Mouse (Mus musculus): Measurements from ENCODE around the gene Itgam. TPM values are rescaled to one million over a fixed set of nuclear protein-coding genes. Genes with fewer than 3 reads are reported as not detected.

Gene Itgam
- polyA plus RNA-seq, 1 experiment from 2014 or later = 1.8 TPM

- no peak for DNase-seq
- no peak overlapping the region for H3K4me2 ChIP-seq
- no peaks in the 10 kb centered on the region for H3K27me3 ChIP-seq
Observed at GRCm38 (mm10) chr7:128057860-128058259, 4.6 kb upstream of the Itgam start.

GRCm38 (mm10) chr7:128058576-128058975 is 3.9 kb upstream of the Itgam start:
- H3K4me1 ChIP-seq (replicated peaks) = 0 out of 2 replicates have a peak, but pooled peaks cover 6% of the 10 kb centered on the region
- ATAC-seq (ENCODE audit: low read depth) (no peak), DNase-seq (no peak)
- H3K9me3 ChIP-seq (replicated peaks) = no peaks in the 10 kb centered on the region
- H3K9ac ChIP-seq = no peak overlapping the region
- no peaks in the 10 kb centered on the region for H3K27me3 ChIP-seq
- no peak overlapping the region for H3K4me3 ChIP-seq (replicated peaks)
- WGBS (ENCODE audit: insufficient replicate concordance) = 36% methylated on average over 7 of the region's 7 CpGs
- H3K27ac ChIP-seq = no peak overlapping the region
- H3K4me2 ChIP-seq = no peak overlapping the region
- H3K36me3 ChIP-seq = no peaks in the 10 kb centered on the region

More at GRCm38 (mm10) chr7:128057860-128058259, 4.6 kb upstream of the Itgam start:
- Histone ChIP-seq H3K27ac (no peak overlapping the region), H3K4me3 (replicated peaks) (no peak overlapping the region), H3K9ac (no peak overlapping the region), H3K36me3 (no peaks in the 10 kb centered on the region), H3K4me1 (replicated peaks) (0 out of 2 replicates have a peak, but pooled peaks cover 6% of the 10 kb centered on the region), H3K9me3 (replicated peaks) (no peaks in the 10 kb centered on the region)
- WGBS (ENCODE audit: insufficient replicate concordance) = 69% methylated on average over 8 of the region's 8 CpGs
- ATAC-seq (ENCODE audit: low read depth) = no peak

- H3K27ac ChIP-seq = no peak overlapping the region
- no peaks in the 10 kb centered on the region for H3K27me3 ChIP-seq
- no peak overlapping the region for H3K4me2 ChIP-seq
- no peaks in the 10 kb centered on the region for H3K9me3 ChIP-seq (replicated peaks)
- DNase-seq (no peak), ATAC-seq (ENCODE audit: low read depth) (no peak)
- no peak overlapping the region for H3K4me3 ChIP-seq (replicated peaks)
- WGBS (ENCODE audit: insufficient replicate concordance) = 29% methylated on average over 4 of the region's 4 CpGs
- 0 out of 2 replicates have a peak, but pooled peaks cover 6% of the 10 kb centered on the region for H3K4me1 ChIP-seq (replicated peaks)
- H3K36me3 ChIP-seq = no peaks in the 10 kb centered on the region
- H3K9ac ChIP-seq = no peak overlapping the region
Observed at GRCm38 (mm10) chr7:128059091-128059490, 3.3 kb upstream of the Itgam start.

- Histone ChIP-seq H3K4me1 (replicated peaks) (no peaks in the 10 kb centered on the region), H3K4me3 (replicated peaks) (no peak overlapping the region), H3K36me3 (no peaks in the 10 kb centered on the region), H3K9ac (no peak overlapping the region), H3K9me3 (replicated peaks) (no peaks in the 10 kb centered on the region), H3K27ac (peak overlapping the region; percentile 15; the same call in 1 of the 2 replicates), H3K27me3 (no peaks in the 10 kb centered on the region), H3K4me2 (no peak overlapping the region)
- WGBS (ENCODE audit: insufficient replicate concordance) = 66% methylated on average over 6 of the region's 6 CpGs
- no peak for ATAC-seq (ENCODE audit: low read depth)
- no peak for DNase-seq
Observed at GRCm38 (mm10) chr7:128063211-128063781, 856 bp downstream of the Itgam start.

GRCm38 (mm10) chr7:128065547-128065946 is 3.1 kb downstream of the Itgam start:
- no peaks in the 10 kb centered on the region for H3K4me1 ChIP-seq (replicated peaks)
- no peaks in the 10 kb centered on the region for H3K27me3 ChIP-seq
- H3K36me3 ChIP-seq = no peaks in the 10 kb centered on the region
- no peaks in the 10 kb centered on the region for H3K9me3 ChIP-seq (replicated peaks)
- 30% methylated on average over 5 of the region's 5 CpGs for WGBS (ENCODE audit: insufficient replicate concordance)
- H3K9ac ChIP-seq = no peak overlapping the region
- DNase-seq (no peak), ATAC-seq (ENCODE audit: low read depth) (no peak)
- no peak overlapping the region for H3K4me2 ChIP-seq
- no peak overlapping the region for H3K27ac ChIP-seq
- H3K4me3 ChIP-seq (replicated peaks) = no peak overlapping the region

- 30% methylated on average over 3 of the region's 3 CpGs for WGBS (ENCODE audit: insufficient replicate concordance)
- H3K4me1 ChIP-seq (replicated peaks) = no peaks in the 10 kb centered on the region
- no peak overlapping the region for H3K4me2 ChIP-seq
- DNase-seq (no peak), ATAC-seq (ENCODE audit: low read depth) (no peak)
- H3K9me3 ChIP-seq (replicated peaks) = no peaks in the 10 kb centered on the region
- H3K4me3 ChIP-seq (replicated peaks) = no peak overlapping the region
- H3K27me3 ChIP-seq = no peaks in the 10 kb centered on the region
- no peak overlapping the region for H3K9ac ChIP-seq
- H3K36me3 ChIP-seq = no peaks in the 10 kb centered on the region
- no peak overlapping the region for H3K27ac ChIP-seq
Observed at GRCm38 (mm10) chr7:128067847-128068246, 5.4 kb downstream of the Itgam start.

GRCm38 (mm10) chr7:128069844-128070243 is 7.4 kb downstream of the Itgam start:
- WGBS (ENCODE audit: insufficient replicate concordance) = 66% methylated on average over 2 of the region's 2 CpGs
- no peak overlapping the region for H3K27ac ChIP-seq
- ATAC-seq (ENCODE audit: low read depth) (no peak), DNase-seq (no peak)
- no peak overlapping the region for H3K4me2 ChIP-seq
- no peaks in the 10 kb centered on the region for H3K4me1 ChIP-seq (replicated peaks)
- H3K9ac ChIP-seq = no peak overlapping the region
- H3K4me3 ChIP-seq (replicated peaks) = no peak overlapping the region
- H3K36me3 ChIP-seq = no peaks in the 10 kb centered on the region
- H3K27me3 ChIP-seq = no peaks in the 10 kb centered on the region
- H3K9me3 ChIP-seq (replicated peaks) = no peaks in the 10 kb centered on the region

- no peak overlapping the region for H3K4me3 ChIP-seq (replicated peaks)
- H3K4me2 ChIP-seq = no peak overlapping the region
- DNase-seq (no peak), ATAC-seq (ENCODE audit: low read depth) (no peak)
- H3K27me3 ChIP-seq = no peaks in the 10 kb centered on the region
- no peak overlapping the region for H3K9ac ChIP-seq
- H3K4me1 ChIP-seq (replicated peaks) = no peaks in the 10 kb centered on the region
- no peaks in the 10 kb centered on the region for H3K9me3 ChIP-seq (replicated peaks)
- no peak overlapping the region for H3K27ac ChIP-seq
- no peaks in the 10 kb centered on the region for H3K36me3 ChIP-seq
- WGBS (ENCODE audit: insufficient replicate concordance) = 63% methylated on average over 4 of the region's 4 CpGs
Observed at GRCm38 (mm10) chr7:128071816-128072215, 9.4 kb downstream of the Itgam start.

GRCm38 (mm10) chr7:128080012-128080411 is 17.6 kb downstream of the Itgam start:
- Histone ChIP-seq H3K4me2 (no peak overlapping the region), H3K4me3 (replicated peaks) (no peak overlapping the region), H3K27ac (no peak overlapping the region), H3K9ac (no peak overlapping the region), H3K4me1 (replicated peaks) (no peaks in the 10 kb centered on the region), H3K36me3 (no peaks in the 10 kb centered on the region), H3K27me3 (no peaks in the 10 kb centered on the region), H3K9me3 (replicated peaks) (no peaks in the 10 kb centered on the region)
- no peak for DNase-seq
- no peak for ATAC-seq (ENCODE audit: low read depth)
- WGBS (ENCODE audit: insufficient replicate concordance) = 71% methylated on average over 8 of the region's 8 CpGs

GRCm38 (mm10) chr7:128089141-128089540 is 26.7 kb downstream of the Itgam start:
- Histone ChIP-seq H3K9me3 (replicated peaks) (no peaks in the 10 kb centered on the region), H3K4me3 (replicated peaks) (no peak overlapping the region), H3K9ac (no peak overlapping the region), H3K36me3 (no peaks in the 10 kb centered on the region), H3K27me3 (no peaks in the 10 kb centered on the region), H3K27ac (no peak overlapping the region), H3K4me2 (no peak overlapping the region), H3K4me1 (replicated peaks) (no peaks in the 10 kb centered on the region)
- WGBS (ENCODE audit: insufficient replicate concordance) = 34% methylated on average over 7 of the region's 7 CpGs
- no peak for ATAC-seq (ENCODE audit: low read depth)
- no peak for DNase-seq

GRCm38 (mm10) chr7:128098135-128098534 is 35.7 kb downstream of the Itgam start:
- H3K36me3 ChIP-seq = no peaks in the 10 kb centered on the region
- H3K27ac ChIP-seq = no peak overlapping the region
- H3K9me3 ChIP-seq (replicated peaks) = no peaks in the 10 kb centered on the region
- ATAC-seq (ENCODE audit: low read depth) = no peak
- 50% methylated on average over 1 of the region's 1 CpGs for whole genome bisulfite sequencing (ENCODE audit: insufficient replicate concordance)
- H3K4me2 ChIP-seq = no peak overlapping the region
- no peak overlapping the region for H3K4me3 ChIP-seq (replicated peaks)
- no peak overlapping the region for H3K9ac ChIP-seq
- H3K27me3 ChIP-seq = no peaks in the 10 kb centered on the region
- no peak for DNase-seq
- H3K4me1 ChIP-seq (replicated peaks) = no peaks in the 10 kb centered on the region

- WGBS (ENCODE audit: insufficient replicate concordance) = 55% methylated on average over 2 of the region's 2 CpGs
- Histone ChIP-seq H3K9me3 (replicated peaks) (no peaks in the 10 kb centered on the region), H3K36me3 (no peaks in the 10 kb centered on the region), H3K4me1 (replicated peaks) (no peaks in the 10 kb centered on the region), H3K9ac (no peak overlapping the region), H3K27me3 (no peaks in the 10 kb centered on the region), H3K27ac (no peak overlapping the region), H3K4me2 (no peak overlapping the region), H3K4me3 (replicated peaks) (no peak overlapping the region)
- DNase-seq = no peak
- ATAC-seq (ENCODE audit: low read depth) = no peak
Observed at GRCm38 (mm10) chr7:128100742-128101357, 38.4 kb downstream of the Itgam start.
